Mouse (Mus musculus) lung, embryonic 14.5 days (tissue): ENCODE results near the gene Il1f10. TPM values are rescaled to one million over a fixed set of nuclear protein-coding genes. Genes with fewer than 3 reads are reported as not detected.

Source experiments
- ATAC-seq: fragments of 200-750 bp; cut with Nextera tagmentation; 2 replicates; pipeline ENCODE4 v1.8.0; 2017; ENCODE audit warnings: mild to moderate bottlenecking, moderate TSS enrichment, moderate library complexity; ENCODE audit not compliant: insufficient read depth
- DNase-seq: peaks from one replicate; pipeline ENCODE4 v3.0.0-alpha.2; 2015
- H3K27ac ChIP-seq: fragments of 300-500 bp; sonication (generic); 2 replicates; pipeline ENCODE4 v1.5.1; 2014; ENCODE audit warnings: low read depth, mild to moderate bottlenecking, moderate library complexity
- H3K27me3 ChIP-seq: fragments of 300-500 bp; sonication (generic); 2 replicates; pipeline ENCODE4 v1.6.1; 2014; ENCODE audit warnings: low read length, control low read depth; ENCODE audit not compliant: insufficient read depth
- H3K36me3 ChIP-seq: fragments of 300-500 bp; sonication (generic); 2 replicates; pipeline ENCODE4 v1.6.1; 2014; ENCODE audit warnings: control low read depth; ENCODE audit not compliant: insufficient read depth
- H3K4me1 ChIP-seq: fragments of 300-500 bp; sonication (generic); 2 replicates; pipeline ENCODE4 v1.6.1; 2014; ENCODE audit warnings: antibody characterized with exemption, control low read depth; ENCODE audit not compliant: insufficient read depth
- H3K4me2 ChIP-seq: fragments of 300-500 bp; sonication (generic); 2 replicates; pipeline ENCODE4 v1.6.1; 2014; ENCODE audit warnings: mild to moderate bottlenecking
- H3K4me3 ChIP-seq: fragments of 300-500 bp; sonication (generic); 2 replicates; pipeline ENCODE4 v1.5.1; 2014; ENCODE audit warnings: low read depth, low read length
- H3K9ac ChIP-seq: fragments of 300-500 bp; sonication (generic); 2 replicates; pipeline ENCODE4 v1.6.1; 2014
- H3K9me3 ChIP-seq: fragments of 300-500 bp; sonication (generic); 2 replicates; pipeline ENCODE4 v1.6.1; 2016; ENCODE audit warnings: low read depth, low read length, control low read depth
- CTCF ChIP-seq: IDR thresholded peaks from 2 replicates; pipeline ENCODE4 v1.5.1; 2016; ENCODE audit warnings: antibody characterized with exemption, low read depth
- WGBS: fragments of 180-500 bp; shearing (Covaris S2); extraction: QIAGEN DNeasy Blood & Tissue Kit; methylation state at CpG from one replicate; pipeline ENCODE4 v1.1.7; 2014; 5-methylcytosine and 5-hydroxymethylcytosine counted together
- polyA plus RNA-seq: library from polyadenylated mRNA; unstranded; fragments of >200 nt; fragmentation: Nextera tagmentation; extraction: Ambion mirVana; gene quantifications from 2 replicates; pipeline ENCODE4 v1.2.1, GENCODE M21; 2014

Il1f10 gene
- polyA plus RNA-seq, 1 experiment from 2014 or later = not detected

- WGBS = 57% methylated on average over 6 of the region's 6 CpGs
- H3K4me3 ChIP-seq = no peak overlapping the region
- no peaks in the 10 kb centered on the region for H3K9me3 ChIP-seq
- TF ChIP-seq CTCF = no peak
- no peak overlapping the region for H3K4me2 ChIP-seq
- H3K9ac ChIP-seq = no peak overlapping the region
- ATAC-seq (no peak), DNase-seq (no peak)
- no peaks in the 10 kb centered on the region for H3K4me1 ChIP-seq
- no peaks in the 10 kb centered on the region for H3K27me3 ChIP-seq
- no peak overlapping the region for H3K27ac ChIP-seq
- no peaks in the 10 kb centered on the region for H3K36me3 ChIP-seq
These were observed 20.5 kb downstream of the Il1f10 start for GRCm38 (mm10) chr2:24311302-24312001.

- Histone ChIP-seq H3K36me3 (no peaks in the 10 kb centered on the region), H3K9me3 (no peaks in the 10 kb centered on the region), H3K4me3 (no peak overlapping the region), H3K9ac (no peak overlapping the region), H3K4me1 (no peaks in the 10 kb centered on the region), H3K27me3 (no peaks in the 10 kb centered on the region), H3K27ac (no peak overlapping the region), H3K4me2 (no peak overlapping the region)
- ATAC-seq (no peak), DNase-seq (no peak)
- WGBS = 72% methylated on average over 1 of the region's 1 CpGs
- no peak for TF ChIP-seq CTCF
These were observed 25.9 kb downstream of the Il1f10 start for GRCm38 (mm10) chr2:24316919-24317318.

GRCm38 (mm10) chr2:24317919-24318598 is 27.1 kb downstream of the Il1f10 start:
- ATAC-seq = no peak
- no peaks in the 10 kb centered on the region for H3K4me1 ChIP-seq
- H3K27ac ChIP-seq = no peak overlapping the region
- no peaks in the 10 kb centered on the region for H3K36me3 ChIP-seq
- H3K27me3 ChIP-seq = no peaks in the 10 kb centered on the region
- no peak for TF ChIP-seq CTCF
- 70% methylated on average over 4 of the region's 4 CpGs for WGBS
- DNase-seq = no peak
- H3K4me3 ChIP-seq = no peak overlapping the region
- H3K9ac ChIP-seq = no peak overlapping the region
- H3K9me3 ChIP-seq = no peaks in the 10 kb centered on the region
- H3K4me2 ChIP-seq = no peak overlapping the region

- ATAC-seq (no peak), DNase-seq (no peak)
- no peak overlapping the region for H3K4me2 ChIP-seq
- no peak for TF ChIP-seq CTCF
- no peak overlapping the region for H3K27ac ChIP-seq
- no peaks in the 10 kb centered on the region for H3K9me3 ChIP-seq
- H3K27me3 ChIP-seq = no peaks in the 10 kb centered on the region
- H3K4me1 ChIP-seq = no peaks in the 10 kb centered on the region
- H3K4me3 ChIP-seq = no peak overlapping the region
- no peak overlapping the region for H3K9ac ChIP-seq
- WGBS = 50% methylated on average over 3 of the region's 3 CpGs
- H3K36me3 ChIP-seq = no peaks in the 10 kb centered on the region
These were observed 44.3 kb downstream of the Il1f10 start for GRCm38 (mm10) chr2:24335333-24335732.

GRCm38 (mm10) chr2:24336545-24336944 is 45.5 kb downstream of the Il1f10 start, which contains the start of gene Il1rn:
Gene Il1rn, plus strand, starts transcription at chr2:24336853.
- DNase-seq = no peak
- H3K27me3 ChIP-seq = no peaks in the 10 kb centered on the region
- ATAC-seq = no peak
- no peak within 1 kb of the TSS for H3K4me3 ChIP-seq
- no peaks in the 10 kb centered on the region for H3K4me1 ChIP-seq
- no peaks in the 10 kb centered on the region for H3K9me3 ChIP-seq
- WGBS = 59% methylated on average over 2 of the region's 2 CpGs
- no peak for TF ChIP-seq CTCF
- H3K9ac ChIP-seq = no peak within 1 kb of the TSS
- no peaks in the 10 kb centered on the region for H3K36me3 ChIP-seq
- H3K27ac ChIP-seq = no peak within 1 kb of the TSS
- no peak within 1 kb of the TSS for H3K4me2 ChIP-seq

- TF ChIP-seq CTCF = no peak
- Histone ChIP-seq H3K36me3 (no peaks in the 10 kb centered on the region), H3K9ac (no peak overlapping the region), H3K4me1 (no peaks in the 10 kb centered on the region), H3K27me3 (no peaks in the 10 kb centered on the region), H3K27ac (no peak overlapping the region), H3K9me3 (no peaks in the 10 kb centered on the region), H3K4me2 (no peak overlapping the region), H3K4me3 (no peak overlapping the region)
- DNase-seq (no peak), ATAC-seq (no peak)
- WGBS = 57% methylated on average over 3 of the region's 3 CpGs
These were observed 50.4 kb downstream of the Il1f10 start for GRCm38 (mm10) chr2:24341395-24341885.

Other genes with a start within 250 kb of the Il1f10 start
- 0.32 and 0.39 TPM in 2 replicates for gene Hnmt, start 241.8 kb upstream of the Il1f10 start, polyA plus RNA-seq
- not detected in 2 replicates for gene Tbpl2, start 194.6 kb upstream of the Il1f10 start, polyA plus RNA-seq
- not detected in 2 replicates for gene Il1f8, start 138.0 kb upstream of the Il1f10 start, polyA plus RNA-seq
- not detected in 2 replicates for gene Il1f9, start 104.7 kb upstream of the Il1f10 start, polyA plus RNA-seq
- gene Il1f6, start 75.8 kb upstream of the Il1f10 start, polyA plus RNA-seq = not detected in 2 replicates
- not detected in 2 replicates for gene Il1f5, start 14.2 kb upstream of the Il1f10 start, polyA plus RNA-seq
- 0.09 and 0.35 TPM in 2 replicates for gene Il1rn, start 45.7 kb downstream of the Il1f10 start, polyA plus RNA-seq
- 0.79 and 1.8 TPM in 2 replicates for gene Psd4, start 76.4 kb downstream of the Il1f10 start, polyA plus RNA-seq
- gene Pax8, start 184.4 kb downstream of the Il1f10 start, polyA plus RNA-seq = not detected in 2 replicates